Mouse (Mus musculus) C2C12 (cell line): ENCODE data around the gene Thap8.

Experiments
- CTCF ChIP-seq: IDR thresholded peaks from one replicate; pipeline ENCODE4 v1.5.1; 2011; ENCODE audit not compliant: control insufficient read depth, insufficient read depth, insufficient read length
- MAX ChIP-seq: IDR thresholded peaks from one replicate; pipeline ENCODE4 v1.6.1; 2011; ENCODE audit warnings: mild to moderate bottlenecking, control low read depth
- MYOD1 ChIP-seq: IDR thresholded peaks from one replicate; pipeline ENCODE4 v1.6.1; 2011; ENCODE audit warnings: low read depth; ENCODE audit not compliant: control insufficient read depth, insufficient read length
- MYOG ChIP-seq: IDR thresholded peaks from one replicate; pipeline ENCODE4 v1.6.1; 2011; ENCODE audit not compliant: control insufficient read depth, insufficient read length; ENCODE audit errors: extremely low read depth
- USF1 ChIP-seq: IDR thresholded peaks from one replicate; pipeline ENCODE4 v1.6.1; 2011; ENCODE audit warnings: low read depth, mild to moderate bottlenecking, control low read depth, moderate library complexity

DNA sequence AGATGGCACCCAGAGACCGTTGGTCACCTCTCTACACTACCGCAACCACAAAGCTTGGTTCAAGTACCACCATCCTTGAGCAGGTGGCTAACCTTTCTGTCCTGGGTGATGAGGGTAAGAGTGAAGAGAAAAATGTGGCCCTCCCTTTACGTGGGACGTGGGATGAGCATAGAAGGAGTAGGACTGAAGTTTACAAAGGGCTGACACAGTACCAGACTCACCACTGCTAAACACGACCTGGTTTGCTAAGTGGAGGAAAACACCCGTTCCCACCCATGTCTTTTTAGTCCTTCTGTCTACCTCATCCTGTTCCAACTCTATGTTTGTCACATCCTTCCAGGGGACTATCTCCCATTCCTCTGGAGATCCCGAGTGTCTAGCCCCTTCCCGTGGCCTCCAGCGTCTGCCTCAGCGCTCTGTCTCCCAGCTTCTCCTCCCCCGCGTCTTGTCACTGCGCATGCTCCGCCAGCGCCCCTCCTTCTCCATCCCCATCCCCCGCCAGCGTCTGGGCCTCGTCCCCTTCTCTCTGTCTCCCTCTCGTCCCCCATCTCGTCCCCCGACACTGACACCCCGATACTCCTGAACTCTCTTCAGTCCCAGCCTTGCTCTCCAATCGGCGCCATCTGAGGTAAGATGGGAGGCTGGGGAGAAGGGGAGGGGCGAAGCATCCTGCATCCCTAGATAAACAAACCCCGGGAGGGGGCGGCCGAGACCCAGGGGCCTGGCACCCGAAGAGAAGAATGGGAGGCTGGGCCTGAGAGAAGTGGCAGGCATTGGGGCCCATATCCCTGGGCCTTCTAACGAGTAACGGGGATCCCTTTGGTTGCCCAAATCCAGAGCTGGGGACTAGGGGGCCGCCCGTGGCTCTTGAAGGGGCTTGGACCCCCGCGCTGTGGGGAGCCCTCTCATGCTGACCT is 11.6 kb downstream of the Thap8 start, which contains the start of gene Clip3:
- TF ChIP-seq MAX (no peak), CTCF (no peak), MYOG (no peak), MYOD1 (no peak), USF1 (no peak)
